Mouse (Mus musculus) testis, adult 2 months (tissue): ENCODE data around the gene Dvl2. TPM values are rescaled to one million over a fixed set of nuclear protein-coding genes. Genes with fewer than 3 reads are reported as not detected.
A peak's percentile ranks its signal among the peaks of the same experiment; 100 is the strongest.

Experiments used
- H3K27ac ChIP-seq: fragments of 200-500 bp; 2 replicates; pipeline ENCODE4 v1.5.1; 2012; ENCODE audit warnings: low read depth, low read length; ENCODE audit not compliant: control insufficient read depth, insufficient read depth
- H3K27me3 ChIP-seq: fragments of 200-500 bp; 2 replicates; pipeline ENCODE4 v1.6.1; 2012; ENCODE audit warnings: mild to moderate bottlenecking, low read length, moderate library complexity; ENCODE audit not compliant: control insufficient read depth, insufficient read depth
- H3K36me3 ChIP-seq: fragments of 200-500 bp; 2 replicates; pipeline ENCODE4 v1.6.1; 2012; ENCODE audit warnings: mild to moderate bottlenecking, low read length; ENCODE audit not compliant: control insufficient read depth, insufficient read depth
- H3K4me1 ChIP-seq: fragments of 200-500 bp; 2 replicates; pipeline ENCODE4 v1.6.1; 2012; ENCODE audit warnings: low read length; ENCODE audit not compliant: control insufficient read depth, insufficient read depth
- H3K4me3 ChIP-seq: fragments of 200-500 bp; 2 replicates; pipeline ENCODE4 v1.5.1; 2012; ENCODE audit warnings: low read depth, mild to moderate bottlenecking, low read length, moderate library complexity, mixed read lengths; ENCODE audit not compliant: control insufficient read depth
- CTCF ChIP-seq: fragments of 200-500 bp; IDR thresholded peaks from 2 replicates; pipeline ENCODE4 v1.5.1; 2012; ENCODE audit warnings: low read depth, mild to moderate bottlenecking, inconsistent platforms, low read length, moderate library complexity; ENCODE audit not compliant: control insufficient read depth, insufficient read depth, insufficient replicate concordance
- POLR2A ChIP-seq: fragments of 200-500 bp; IDR thresholded peaks from 2 replicates; pipeline ENCODE4 v1.6.1; 2012; ENCODE audit warnings: low read depth, mild to moderate bottlenecking, inconsistent platforms, low read length, moderate library complexity; ENCODE audit not compliant: control insufficient read depth
- polyA plus RNA-seq: library from polyadenylated mRNA; depleted of rRNA; stranded (reverse); fragments of >200 nt; gene quantifications from 2 replicates; pipeline ENCODE4 v1.2.3, GENCODE M21; 2012

Dvl2 gene
- polyA plus RNA-seq, 1 experiment, result 16.4 TPM

DNA sequence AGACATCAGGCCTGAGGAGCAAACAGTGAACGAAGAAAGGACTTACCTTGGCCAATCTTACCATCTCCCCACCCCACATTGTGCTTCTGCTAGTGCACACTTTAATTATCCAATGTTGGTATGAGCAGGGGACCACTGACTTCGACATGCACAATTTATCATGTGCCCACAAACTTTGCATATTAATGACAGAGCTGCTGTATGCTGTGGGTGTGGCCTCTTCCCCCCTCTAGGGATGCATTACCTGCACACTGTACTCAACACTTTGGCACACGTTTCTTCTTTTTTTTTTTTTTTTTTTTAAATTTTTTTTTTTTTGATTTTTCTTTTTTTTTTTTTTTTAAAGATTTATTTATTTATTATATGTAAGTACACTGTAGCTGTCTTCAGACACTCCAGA is 29.6 kb upstream of the Dvl2 start:
- H3K36me3 ChIP-seq, result peaks cover 2% of the 10 kb centered on the region; the same call in 1 of the 2 replicates
- H3K27ac ChIP-seq, result no peak overlapping the region
- no peak for TF ChIP-seq CTCF
- TF ChIP-seq POLR2A, result no peak
- H3K4me3 ChIP-seq, result no peak overlapping the region
- peaks cover 14% of the 10 kb centered on the region for H3K4me1 ChIP-seq
- H3K27me3 ChIP-seq, result no peaks in the 10 kb centered on the region

DNA sequence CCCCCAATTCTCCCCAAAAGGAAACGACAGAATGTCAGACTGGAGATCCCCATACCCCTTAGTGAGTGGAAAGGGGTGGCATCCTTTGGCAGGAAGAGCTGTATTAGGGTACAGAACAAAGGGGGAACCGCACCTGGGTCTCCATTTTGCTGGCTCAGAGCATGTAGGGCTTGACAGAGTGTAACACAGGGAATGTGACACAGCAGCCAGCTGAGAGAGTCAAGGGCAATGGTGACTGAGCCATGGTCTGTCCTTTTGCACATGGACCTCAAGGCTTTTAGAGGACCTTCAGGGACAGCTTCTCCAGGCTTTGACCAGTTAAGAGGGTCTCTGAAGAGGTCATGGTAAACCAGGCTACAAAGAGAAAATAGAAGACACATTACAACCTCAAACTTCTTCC is 25.5 kb upstream of the Dvl2 start:
- no peak overlapping the region for H3K27ac ChIP-seq
- H3K36me3 ChIP-seq, result peaks cover 2% of the 10 kb centered on the region

DNA sequence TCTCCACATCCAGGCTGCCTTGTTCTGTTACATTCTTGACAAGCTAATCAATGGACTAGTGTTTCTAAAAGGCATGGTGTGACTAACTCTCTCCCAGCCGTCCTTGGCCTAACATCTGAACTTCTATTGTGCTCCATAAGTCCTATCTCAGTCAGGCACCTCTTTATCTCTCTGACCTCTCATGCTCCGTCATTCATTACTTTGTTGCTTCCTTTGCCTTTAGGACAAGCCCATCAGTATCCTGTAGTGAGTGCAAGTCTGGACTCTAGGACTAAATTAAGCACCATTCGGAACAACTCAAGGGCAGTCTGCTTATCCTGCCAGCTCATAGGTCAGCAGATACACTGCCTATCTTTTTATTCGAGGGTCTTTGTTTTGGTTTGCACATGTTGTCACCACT is 24.1 kb upstream of the Dvl2 start:
- no peaks in the 10 kb centered on the region; the same call in none of the 2 replicates for H3K36me3 ChIP-seq
- H3K4me3 ChIP-seq, result no peak overlapping the region
- no peak for TF ChIP-seq CTCF
- TF ChIP-seq POLR2A, result no peak
- H3K4me1 ChIP-seq, result no peaks in the 10 kb centered on the region; the same call in 1 of the 2 replicates
- no peak overlapping the region for H3K27ac ChIP-seq
- H3K27me3 ChIP-seq, result no peaks in the 10 kb centered on the region

More for the DNA sequence above, 25.5 kb upstream of the Dvl2 start:
- no peak for TF ChIP-seq POLR2A
- no peak for TF ChIP-seq CTCF
- no peaks in the 10 kb centered on the region for H3K27me3 ChIP-seq
- H3K4me1 ChIP-seq, result no peaks in the 10 kb centered on the region; the same call in 1 of the 2 replicates
- H3K4me3 ChIP-seq, result no peak overlapping the region

DNA sequence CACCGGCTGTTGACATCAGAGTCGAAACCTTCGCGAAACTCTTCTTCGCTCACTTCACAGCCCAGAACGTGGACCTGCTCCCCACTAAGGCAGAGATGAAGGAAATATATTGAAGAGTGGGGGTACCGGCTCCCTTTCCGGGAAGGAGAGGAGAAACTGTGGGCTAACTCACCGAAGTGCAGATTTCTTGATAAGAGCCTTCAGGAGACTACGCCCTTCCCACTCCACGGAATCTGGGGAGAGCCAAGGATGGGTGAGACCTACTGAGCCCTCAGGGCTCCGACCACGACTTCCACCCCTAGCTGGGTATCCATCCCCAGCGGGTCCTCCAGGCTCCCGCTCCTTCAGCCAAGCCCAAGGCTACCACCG is 20.6 kb upstream of the Dvl2 start:
- TF ChIP-seq POLR2A, result no peak
- no peak for TF ChIP-seq CTCF
- peaks cover 3% of the 10 kb centered on the region; the same call in 1 of the 2 replicates for H3K36me3 ChIP-seq

DNA sequence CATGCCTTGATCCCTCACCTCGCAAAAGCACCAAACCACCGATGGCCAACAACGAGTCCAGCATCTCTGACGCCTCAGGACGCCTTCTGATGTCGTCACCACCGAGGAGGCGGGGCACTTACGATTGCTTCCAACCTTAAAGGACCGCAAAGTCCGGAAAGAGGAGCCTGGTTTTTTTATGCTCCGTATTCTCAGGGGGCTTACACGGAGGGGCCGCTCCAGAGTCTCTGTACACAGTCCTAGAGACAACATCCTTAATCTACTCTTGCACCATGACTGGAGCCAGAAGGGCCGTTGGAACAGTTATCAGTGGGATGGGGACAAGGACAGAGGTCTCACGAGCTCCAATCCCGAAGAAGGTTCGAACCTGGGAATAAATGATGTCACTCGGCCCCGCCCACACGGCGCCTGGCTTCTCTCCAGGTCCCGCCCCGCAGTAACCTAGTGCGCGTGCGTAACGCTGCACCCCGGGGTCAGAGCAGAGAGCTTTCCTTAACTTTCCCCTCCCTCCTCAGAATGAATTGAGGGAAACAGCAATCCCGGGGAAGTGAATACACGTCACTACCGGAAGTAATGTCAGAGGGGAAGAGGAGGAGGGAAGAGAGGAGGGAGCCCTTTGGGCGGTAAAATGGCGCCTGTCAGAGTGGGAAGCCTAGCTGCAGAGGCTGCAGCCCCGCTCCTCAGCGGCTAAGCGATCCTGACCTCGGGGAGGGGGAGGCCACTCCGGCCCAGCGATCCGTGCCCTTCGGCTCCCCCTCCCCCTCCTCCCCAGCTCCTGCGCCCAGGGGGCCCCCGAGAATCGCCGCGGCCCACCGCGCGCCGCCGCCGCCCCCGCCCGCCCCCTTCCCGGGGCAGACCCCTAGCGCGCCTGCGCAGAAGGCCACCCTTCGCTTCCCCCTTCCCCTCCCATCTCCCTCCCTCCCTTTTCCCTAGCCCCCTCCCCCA is 19.9 kb upstream of the Dvl2 start:
- peaks cover 7% of the 10 kb centered on the region for H3K4me1 ChIP-seq
- peak overlapping the region; percentile 82 for H3K27ac ChIP-seq
- H3K27me3 ChIP-seq, result no peaks in the 10 kb centered on the region
- TF ChIP-seq CTCF (no peak), POLR2A (peak; percentile 90)
- peaks cover 3% of the 10 kb centered on the region for H3K36me3 ChIP-seq
- H3K4me3 ChIP-seq, result peak overlapping the region; percentile 91

More for the DNA sequence above, 20.6 kb upstream of the Dvl2 start:
- Histone ChIP-seq H3K4me3 (peak overlapping the region; percentile 91), H3K27ac (peak overlapping the region; percentile 82), H3K27me3 (no peaks in the 10 kb centered on the region), H3K4me1 (peaks cover 7% of the 10 kb centered on the region)

DNA sequence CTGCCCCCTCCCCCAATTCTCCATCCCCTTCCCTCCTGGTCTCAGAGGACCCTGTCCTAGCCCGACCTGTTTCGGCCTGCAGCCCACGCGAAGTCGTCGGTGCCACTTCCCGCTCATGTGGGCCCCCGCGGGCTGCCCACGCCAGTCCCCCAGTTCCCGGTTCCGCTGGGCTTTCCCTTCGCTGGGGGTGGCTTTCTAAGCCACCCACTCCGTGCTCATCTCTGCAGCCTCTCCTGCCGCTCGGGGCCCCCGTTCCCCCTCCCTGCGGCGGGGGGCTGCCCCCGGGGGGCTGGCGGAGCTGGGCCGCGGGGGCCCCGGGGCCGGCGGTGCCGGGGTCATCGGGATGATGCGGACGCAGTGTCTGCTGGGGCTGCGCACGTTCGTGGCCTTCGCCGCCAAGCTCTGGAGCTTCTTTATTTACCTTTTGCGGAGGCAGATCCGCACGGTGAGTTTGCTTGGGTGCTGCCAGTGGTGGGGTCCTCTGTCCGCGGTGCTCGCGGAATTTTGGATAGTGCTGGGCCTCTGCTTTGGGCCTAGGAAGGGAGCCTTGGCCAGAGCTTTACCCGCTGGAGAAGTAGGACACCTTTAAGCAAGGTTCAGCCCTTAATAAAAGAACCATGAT is 19.1 kb upstream of the Dvl2 start, which contains the start of gene Ctdnep1:
Gene Ctdnep1 (plus strand): TSS at position 16 of the 622 bp plus-strand sequence.
- H3K36me3 ChIP-seq, result peaks cover 3% of the 10 kb centered on the region
- no peak for TF ChIP-seq POLR2A
- no peak for TF ChIP-seq CTCF

DNA sequence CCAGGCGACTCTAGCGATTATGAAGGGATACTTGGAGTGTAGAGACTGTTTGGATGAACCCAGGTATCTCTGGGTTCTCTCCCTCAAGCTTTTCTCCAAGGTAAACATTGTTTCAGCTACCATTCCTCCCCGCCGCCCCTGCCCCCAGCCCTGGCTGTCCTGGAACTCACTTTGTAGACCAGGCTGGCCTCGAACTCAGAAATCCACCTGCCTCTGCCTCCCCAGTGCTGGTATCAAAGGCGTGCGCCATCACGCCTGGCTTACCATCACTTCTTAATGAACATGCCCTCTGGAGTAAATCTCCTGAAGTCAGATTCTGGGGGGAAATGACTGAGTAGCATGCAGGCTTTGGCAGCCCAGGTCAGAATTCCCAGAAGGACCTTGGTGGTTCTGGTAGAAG is 18.2 kb upstream of the Dvl2 start, which contains the start of gene Elp5:
Gene Elp5 (minus strand): TSS at position 293 of the 400 bp plus-strand sequence.
- peaks cover 7% of the 10 kb centered on the region for H3K4me1 ChIP-seq
- H3K27ac ChIP-seq, result peak within 1 kb of the TSS; percentile 86
- no peaks in the 10 kb centered on the region for H3K27me3 ChIP-seq
- H3K36me3 ChIP-seq, result peaks cover 3% of the 10 kb centered on the region
- peak within 1 kb of the TSS; percentile 89 for H3K4me3 ChIP-seq
- no peak for TF ChIP-seq CTCF
- TF ChIP-seq POLR2A, result no peak

More for the DNA sequence above, 19.1 kb upstream of the Dvl2 start, which contains the start of gene Ctdnep1:
- H3K27ac ChIP-seq, result peak within 1 kb of the TSS; percentile 86
- no peaks in the 10 kb centered on the region for H3K27me3 ChIP-seq
- H3K4me1 ChIP-seq, result peaks cover 7% of the 10 kb centered on the region
- H3K4me3 ChIP-seq, result peak within 1 kb of the TSS; percentile 91
